Mouse (Mus musculus) liver, embryonic 14.5 days (tissue): ENCODE measurements around the gene Spin1.

Experiments used
- CTCF ChIP-seq: IDR thresholded peaks from 2 replicates; pipeline ENCODE4 v1.5.1; 2016; ENCODE audit warnings: antibody characterized with exemption, low read depth, control low read depth
- EP300 ChIP-seq: IDR thresholded peaks from 2 replicates; pipeline ENCODE4 v1.6.1; 2016; ENCODE audit warnings: antibody characterized with exemption, low read depth

GRCm38 (mm10) chr13:51152966-51153669 is 52.4 kb downstream of the Spin1 start:
- TF ChIP-seq CTCF, result no peak
- TF ChIP-seq EP300, result no peak
